Mouse (Mus musculus) frontal cortex, postnatal 10 days (tissue): ENCODE results near the gene Gm49661.

Source experiments
- DNase-seq, 2 experiments: peaks; one replicate each; pipeline ENCODE4 v3.0.0; 2022; ENCODE audit warnings: low spot score in 2 of 2, mixed read lengths in 1 of 2

Gm49661 gene

GRCm38 (mm10) chr8:84969241-84970134 is at the start of gene Gm49661, which contains the start of the genes Prdx2 and Rnaseh2a:
Gm49661 (minus strand) TSS chr8:84969433.
Prdx2 (plus strand) TSS chr8:84969587.
Rnaseh2a (minus strand) TSS chr8:84969767.
- DNase-seq, result peak in 1 of 2 experiments; percentile 49

GRCm38 (mm10) chr8:85017209-85017608 is 48.0 kb upstream of the Gm49661 start:
- DNase-seq, result no peak

GRCm38 (mm10) chr8:85016724-85017123 is 47.5 kb upstream of the Gm49661 start:
- no peak for DNase-seq

- no peak for DNase-seq
These were observed 45.2 kb upstream of the Gm49661 start, which contains the start of gene Best2 for GRCm38 (mm10) chr8:85014431-85014830. Best2 (minus strand) TSS chr8:85014531.

GRCm38 (mm10) chr8:85013230-85013840 is 44.1 kb upstream of the Gm49661 start:
- DNase-seq, result peak in 1 of 2 experiments; percentile 67

- DNase-seq, result no peak
These were observed 42.0 kb upstream of the Gm49661 start for GRCm38 (mm10) chr8:85011242-85011641.

- no peak for DNase-seq
These were observed 38.5 kb upstream of the Gm49661 start for GRCm38 (mm10) chr8:85007686-85008085.

- DNase-seq, result peak; percentile 78 to 86
These were observed 28.5 kb upstream of the Gm49661 start for GRCm38 (mm10) chr8:84997649-84998295.

- DNase-seq, result no peak
These were observed 27.7 kb upstream of the Gm49661 start for GRCm38 (mm10) chr8:84996978-84997377.

- DNase-seq, result no peak
These were observed 26.4 kb upstream of the Gm49661 start for GRCm38 (mm10) chr8:84995680-84996079.

GRCm38 (mm10) chr8:84994375-84994774 is 25.1 kb upstream of the Gm49661 start:
- DNase-seq, result no peak

- DNase-seq, result peak in 1 of 2 experiments; percentile 74
These were observed 21.6 kb upstream of the Gm49661 start for GRCm38 (mm10) chr8:84990836-84991235.

GRCm38 (mm10) chr8:84990349-84990748 is 21.1 kb upstream of the Gm49661 start, which contains the start of gene Hook2:
Hook2 (plus strand) TSS chr8:84990603.
- peak; percentile 94 to 96 for DNase-seq

GRCm38 (mm10) chr8:84989810-84990209 is 20.6 kb upstream of the Gm49661 start:
- peak; percentile 82 to 89 for DNase-seq

- DNase-seq, result peak in 1 of 2 experiments; percentile 57
These were observed 20.1 kb upstream of the Gm49661 start for GRCm38 (mm10) chr8:84989311-84989731.

- DNase-seq, result no peak
These were observed 18.7 kb upstream of the Gm49661 start for GRCm38 (mm10) chr8:84987903-84988302.

GRCm38 (mm10) chr8:84987388-84987787 is 18.2 kb upstream of the Gm49661 start:
- DNase-seq, result no peak

GRCm38 (mm10) chr8:84986379-84986945 is 17.2 kb upstream of the Gm49661 start:
- no peak for DNase-seq

GRCm38 (mm10) chr8:84985684-84986378 is 16.6 kb upstream of the Gm49661 start:
- peak; percentile 90 to 91 for DNase-seq

- DNase-seq, result no peak
These were observed 15.9 kb upstream of the Gm49661 start for GRCm38 (mm10) chr8:84985049-84985683.
